Mouse (Mus musculus) CD8-positive naive resting alpha-beta T cell, adult 2 months (primary cell): ENCODE data around the gene Rbm14.
"Not testable (repeated sequence)": the region's sequence is repeated elsewhere in the genome, so short reads cannot be mapped to it uniquely, and the experiment has no call there.

Experiments used
- DNase-seq, 2 experiments: peaks; one replicate each; pipeline ENCODE4 v3.0.0; 2022; ENCODE audit warnings: low read depth in 2 of 2, low spot score in 2 of 2

Rbm14 gene

GRCm38 (mm10) chr19:4813015-4813414 lies 1.6 kb upstream of the Rbm14 start:
- peak in 1 of 2 experiments; percentile 43 for DNase-seq

GRCm38 (mm10) chr19:4812334-4812949 lies 1.0 kb upstream of the Rbm14 start:
- DNase-seq: not testable (repeated sequence)

GRCm38 (mm10) chr19:4811909-4812242 lies 442 bp upstream of the Rbm14 start:
- no peak for DNase-seq

- DNase-seq: no peak
Observed at GRCm38 (mm10) chr19:4810746-4811062, 730 bp downstream of the Rbm14 start.

- no peak for DNase-seq
Observed at GRCm38 (mm10) chr19:4810309-4810708, 1.1 kb downstream of the Rbm14 start.

- no peak for DNase-seq
Observed at GRCm38 (mm10) chr19:4803283-4803682, 8.2 kb downstream of the Rbm14 start.

- DNase-seq: no peak
Observed at GRCm38 (mm10) chr19:4802691-4803091, 8.7 kb downstream of the Rbm14 start.

- no peak for DNase-seq
Observed at GRCm38 (mm10) chr19:4799083-4799482, 12.4 kb downstream of the Rbm14 start.

GRCm38 (mm10) chr19:4797846-4798245 lies 13.6 kb downstream of the Rbm14 start:
- DNase-seq: no peak

GRCm38 (mm10) chr19:4795929-4796328 lies 15.5 kb downstream of the Rbm14 start:
- DNase-seq: no peak

- DNase-seq: peak; percentile 94
Observed at GRCm38 (mm10) chr19:4793831-4794422, 17.5 kb downstream of the Rbm14 start, which contains the start of gene Rbm4. Rbm4 (minus strand) TSS chr19:4793901.

- no peak for DNase-seq
Observed at GRCm38 (mm10) chr19:4793281-4793830, 18.1 kb downstream of the Rbm14 start.

GRCm38 (mm10) chr19:4786313-4786712 lies 25.1 kb downstream of the Rbm14 start:
- no peak for DNase-seq

GRCm38 (mm10) chr19:4785206-4785605 lies 26.2 kb downstream of the Rbm14 start:
- DNase-seq: no peak

- DNase-seq: no peak
Observed at GRCm38 (mm10) chr19:4782891-4783290, 28.5 kb downstream of the Rbm14 start.

GRCm38 (mm10) chr19:4772785-4773184 lies 38.6 kb downstream of the Rbm14 start:
- no peak for DNase-seq

GRCm38 (mm10) chr19:4767507-4768148 lies 43.8 kb downstream of the Rbm14 start:
- DNase-seq: no peak

- no peak for DNase-seq
Observed at GRCm38 (mm10) chr19:4762876-4763275, 48.6 kb downstream of the Rbm14 start.

GRCm38 (mm10) chr19:4760544-4760943 lies 50.9 kb downstream of the Rbm14 start:
- DNase-seq: not testable (repeated sequence)

GRCm38 (mm10) chr19:4756921-4757320 lies 54.5 kb downstream of the Rbm14 start:
- no peak for DNase-seq

GRCm38 (mm10) chr19:4756193-4756911 lies 55.1 kb downstream of the Rbm14 start, which contains the start of gene Rbm4b:
Rbm4b (plus strand) TSS chr19:4756497.
- DNase-seq: peak; percentile 91 to 92
